Mouse (Mus musculus) layer of hippocampus, adult 18-20 months (tissue): Measurements from ENCODE around the gene Slc22a14. TPM values are rescaled to one million over a fixed set of nuclear protein-coding genes. Genes with fewer than 3 reads are reported as not detected.

Experiments
- DNase-seq, 2 experiments: peaks; one replicate each; pipeline ENCODE4 v3.0.0; 2022; ENCODE audit warnings: low spot score in 2 of 2
- total RNA-seq, 2 experiments: library from RNA; stranded (reverse); gene quantifications; 2 replicates each; pipeline ENCODE4 v1.2.3; 2021

Slc22a14 gene
- total RNA-seq, 2 experiments from 2014 or later, result not detected

DNA sequence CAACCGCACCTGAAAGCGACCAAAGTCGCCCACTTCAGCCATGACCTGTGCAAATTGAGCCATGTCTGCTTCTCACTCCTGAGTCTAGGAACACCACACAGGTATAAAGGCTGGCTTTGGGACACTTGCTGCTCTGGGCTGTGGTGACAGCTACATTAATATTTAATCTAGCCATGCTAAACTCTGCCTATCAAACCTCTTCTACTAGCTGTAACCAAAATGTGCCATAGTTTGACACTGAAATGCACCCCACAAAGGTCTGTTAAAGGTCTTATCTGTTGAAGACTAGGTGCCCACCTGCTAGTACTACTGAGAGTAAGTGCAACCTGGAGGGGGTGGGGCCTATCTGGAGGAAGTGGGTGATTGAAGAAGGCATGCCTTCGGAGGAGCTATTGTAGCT is 156.4 kb downstream of the Slc22a14 start, which contains the start of gene Slc22a13:
Slc22a13 (minus strand) TSS at position 101 of the 400 bp plus-strand sequence.
- no peak for DNase-seq

DNA sequence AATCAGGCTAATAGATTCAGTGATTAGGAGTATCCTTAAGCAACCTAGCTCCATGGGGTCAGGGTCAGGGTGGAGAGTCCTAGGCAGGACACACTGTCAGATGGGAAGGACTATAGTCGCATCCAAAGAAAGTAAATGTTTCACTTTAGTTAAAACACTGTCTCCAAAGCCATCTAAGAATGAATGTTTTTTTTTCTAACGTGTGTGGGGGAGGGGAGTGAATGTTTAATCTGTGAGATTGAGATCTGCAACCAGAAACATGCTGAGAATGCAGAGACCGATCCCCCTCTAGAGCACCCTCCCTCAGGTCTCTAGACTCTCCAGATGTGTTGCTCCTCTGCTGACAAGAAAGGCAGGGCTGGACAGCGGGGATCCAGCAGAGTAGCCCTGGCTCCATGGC is 158.2 kb downstream of the Slc22a14 start:
- no peak for DNase-seq

- DNase-seq, result no peak
Observed at GRCm38 (mm10) chr9:119206666-119207065, 158.7 kb downstream of the Slc22a14 start.

DNA sequence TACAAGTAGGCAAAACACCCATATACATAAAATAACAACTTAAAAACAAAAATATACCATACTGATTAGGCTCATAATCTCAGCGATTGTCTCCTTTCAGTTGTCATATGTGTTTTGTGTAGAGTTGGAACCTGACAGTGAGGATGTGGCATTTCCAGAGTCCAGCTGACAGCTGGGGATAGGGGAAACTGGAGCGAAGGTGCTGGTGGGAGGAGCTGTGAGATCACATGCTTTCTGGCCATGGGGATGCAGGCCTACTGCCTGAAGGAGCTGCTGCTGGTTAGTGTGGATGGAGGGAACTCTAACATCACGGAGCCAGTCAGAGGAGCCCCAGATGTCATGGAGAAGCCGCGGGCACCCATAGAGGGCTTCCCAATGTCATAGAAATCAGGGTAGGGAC is 159.6 kb downstream of the Slc22a14 start:
- no peak for DNase-seq

GRCm38 (mm10) chr9:119203617-119204016 is 161.7 kb downstream of the Slc22a14 start:
- DNase-seq, result no peak

GRCm38 (mm10) chr9:119201653-119202052 is 163.7 kb downstream of the Slc22a14 start:
- DNase-seq, result no peak

DNA sequence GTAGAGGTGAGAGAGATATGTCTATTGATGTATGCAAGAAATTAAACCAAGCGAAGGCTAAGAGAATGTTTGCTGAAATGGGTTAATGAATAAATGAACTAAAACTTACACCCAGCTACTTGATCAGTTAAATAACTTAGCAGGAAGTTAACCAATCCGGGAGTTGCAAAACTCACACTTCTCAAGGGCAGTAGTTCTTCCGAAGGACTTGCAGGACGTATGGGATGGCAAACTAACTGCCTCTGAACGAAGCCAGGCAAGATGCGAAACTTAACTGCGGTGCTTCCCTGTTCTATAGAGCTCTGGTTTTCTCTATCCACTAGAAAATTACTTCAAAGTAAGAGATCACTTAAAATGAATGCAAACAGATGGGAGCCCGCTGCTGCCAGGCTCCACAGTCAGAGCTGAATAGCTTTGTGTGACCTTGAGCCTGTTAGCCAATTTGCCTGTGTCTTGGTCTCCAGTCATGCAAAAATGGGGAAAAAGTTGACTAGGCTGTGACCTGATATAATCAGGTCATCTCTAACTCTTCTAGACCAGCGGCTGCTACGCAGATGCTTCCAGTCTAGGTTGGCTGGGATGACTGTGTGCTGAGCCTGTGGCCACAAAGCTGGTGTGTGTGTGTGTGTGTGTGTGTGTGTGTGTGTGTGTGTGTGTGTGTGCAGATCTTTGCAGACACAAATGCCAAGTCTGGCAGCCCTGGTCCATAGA is 166.0 kb downstream of the Slc22a14 start:
- DNase-seq, result no peak

GRCm38 (mm10) chr9:119192202-119192990 is 173.0 kb downstream of the Slc22a14 start:
- DNase-seq, result peak in 1 of 2 experiments; percentile 5

DNA sequence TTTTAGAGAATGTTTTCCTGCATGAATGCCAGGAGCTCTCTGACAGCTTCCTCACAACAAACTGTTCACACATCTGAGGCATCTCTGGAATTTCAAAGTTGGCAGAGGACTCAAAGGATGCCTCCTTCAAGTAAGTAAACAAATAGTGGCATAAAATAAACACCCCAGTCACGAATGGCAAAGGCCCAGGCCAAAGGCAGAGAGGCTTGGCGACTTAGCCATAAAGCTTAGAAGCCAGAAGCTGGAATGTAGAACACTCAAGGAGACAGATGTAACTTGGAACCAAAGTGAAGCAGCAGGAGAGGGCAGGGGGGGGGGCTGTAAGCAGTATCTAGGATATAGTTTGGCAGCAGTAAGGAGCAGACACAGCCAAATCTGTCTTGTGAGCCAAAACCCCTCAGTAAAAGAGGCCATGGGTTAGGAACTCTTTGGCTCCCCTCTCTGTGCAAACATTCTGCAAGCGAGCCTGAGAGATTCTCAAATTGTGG is 184.1 kb downstream of the Slc22a14 start:
- peak in 1 of 2 experiments; percentile 2 for DNase-seq

- no peak for DNase-seq
Observed at GRCm38 (mm10) chr9:119179292-119179691, 186.1 kb downstream of the Slc22a14 start.

- no peak for DNase-seq
Observed at GRCm38 (mm10) chr9:119167608-119168007, 197.7 kb downstream of the Slc22a14 start.

GRCm38 (mm10) chr9:119165548-119165947 is 199.8 kb downstream of the Slc22a14 start:
- DNase-seq, result no peak

GRCm38 (mm10) chr9:119164743-119165142 is 200.6 kb downstream of the Slc22a14 start:
- no peak for DNase-seq

DNA sequence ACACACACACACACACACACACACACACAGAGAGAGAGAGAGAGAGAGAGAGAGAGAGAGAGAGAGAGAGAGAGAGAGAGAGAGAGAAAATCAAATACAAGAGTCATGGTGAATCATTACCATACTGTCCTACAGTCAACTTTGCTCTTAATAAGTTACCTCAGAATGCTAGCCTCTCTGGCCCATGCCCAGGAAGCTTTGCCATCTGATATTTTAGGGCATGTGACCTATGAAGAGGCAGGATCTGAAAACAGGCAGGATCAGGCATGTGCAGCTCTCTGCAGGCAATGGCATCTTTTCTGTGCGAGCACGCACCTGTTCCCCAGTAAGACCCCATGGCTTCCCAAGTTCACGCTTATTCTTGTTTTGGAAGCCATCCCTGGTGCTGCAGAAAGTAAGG is 204.7 kb downstream of the Slc22a14 start:
- DNase-seq, result no peak

DNA sequence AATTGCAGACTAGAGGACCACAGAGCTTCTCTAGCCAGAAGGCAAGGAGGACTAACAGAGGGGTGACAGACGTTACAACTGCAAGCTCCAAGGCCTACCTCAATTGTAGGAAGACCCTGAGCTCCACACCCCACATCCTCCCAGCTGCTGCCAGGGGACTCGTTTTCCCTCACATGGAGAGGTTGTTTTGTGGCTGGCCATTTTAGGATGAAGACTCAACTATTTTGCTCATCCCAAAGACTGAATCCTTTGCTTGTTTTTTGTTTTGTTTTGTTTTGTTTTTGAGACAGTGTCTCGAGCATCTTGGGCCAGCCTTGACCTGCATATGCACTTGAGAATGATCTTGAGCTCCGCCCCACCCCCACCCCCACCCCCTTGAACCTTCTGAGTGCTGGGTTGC is 206.5 kb downstream of the Slc22a14 start, which contains the start of gene Gm47289:
Gm47289 (plus strand) TSS at position 301 of the 400 bp plus-strand sequence.
- DNase-seq, result no peak

DNA sequence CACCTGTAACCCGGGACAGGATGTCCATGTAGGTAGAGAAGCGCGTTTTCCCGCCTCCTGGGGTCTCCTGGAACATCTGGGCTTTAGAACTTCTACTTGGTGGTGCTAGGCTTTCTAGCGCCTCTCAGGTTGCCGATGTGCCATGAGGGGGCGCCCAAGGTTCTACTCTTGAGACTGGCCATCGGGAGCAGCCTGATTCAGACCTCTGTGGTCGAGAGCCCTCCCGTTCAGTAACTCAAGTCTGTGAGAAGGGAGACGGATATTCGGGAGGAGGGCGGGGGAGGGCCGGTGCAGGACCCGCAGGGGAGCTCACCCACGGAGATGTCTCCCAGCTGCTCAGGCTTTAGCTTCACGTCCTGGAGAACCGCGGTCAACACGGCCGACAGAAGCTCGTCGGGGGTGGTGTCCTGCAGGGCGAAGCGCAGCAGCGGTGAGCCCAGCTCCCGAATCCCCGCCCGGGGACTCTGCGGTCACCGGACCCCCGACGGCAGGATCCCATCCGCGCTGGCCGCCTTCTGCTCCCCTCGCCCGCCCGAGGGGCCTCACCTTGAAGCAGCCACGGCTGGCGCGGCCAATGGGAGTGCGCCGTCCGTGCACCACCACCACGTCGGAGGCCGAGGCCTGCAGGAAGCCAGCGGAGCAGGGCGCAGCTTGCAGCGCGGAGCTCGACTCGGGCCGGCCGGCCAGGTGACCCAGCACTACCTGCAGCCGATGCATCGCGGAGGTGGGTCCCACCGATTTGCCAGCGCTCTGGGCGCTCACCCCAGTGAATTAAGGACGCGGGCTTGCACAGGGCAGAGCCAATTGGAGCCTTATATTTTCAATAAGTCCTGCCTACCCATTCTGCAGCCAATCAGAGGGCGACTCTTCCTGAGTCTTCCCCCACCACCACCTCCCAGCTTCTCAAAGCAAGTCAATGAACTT is 208.8 kb downstream of the Slc22a14 start, which contains the start of gene Acaa1b:
Acaa1b (minus strand) TSS at position 816 of the 924 bp plus-strand sequence.
- DNase-seq, result peak in 1 of 2 experiments; percentile 74

GRCm38 (mm10) chr9:119155826-119156225 is 209.5 kb downstream of the Slc22a14 start:
- no peak for DNase-seq

GRCm38 (mm10) chr9:119155416-119155815 is 209.9 kb downstream of the Slc22a14 start:
- no peak for DNase-seq

DNA sequence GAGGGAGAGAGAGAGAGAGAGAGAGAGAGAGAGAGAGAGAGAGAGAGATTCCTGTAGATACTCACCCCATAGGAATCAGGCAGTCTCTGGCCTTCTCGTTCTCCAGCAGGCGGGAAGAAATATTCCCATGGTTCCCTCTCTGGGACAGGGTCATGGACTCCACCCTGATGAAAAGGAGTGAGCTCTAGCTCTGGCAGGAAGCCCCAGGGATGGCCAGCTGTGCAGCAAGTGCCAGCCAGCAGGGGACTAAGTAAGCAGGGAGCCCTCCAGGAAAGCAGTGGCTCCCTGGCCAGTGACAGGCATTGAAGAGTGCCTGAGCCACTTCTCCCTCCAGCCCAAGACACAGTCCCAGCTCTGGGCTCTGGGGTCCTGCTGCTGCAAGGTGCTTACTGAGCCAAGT is 213.6 kb downstream of the Slc22a14 start:
- no peak for DNase-seq

DNA sequence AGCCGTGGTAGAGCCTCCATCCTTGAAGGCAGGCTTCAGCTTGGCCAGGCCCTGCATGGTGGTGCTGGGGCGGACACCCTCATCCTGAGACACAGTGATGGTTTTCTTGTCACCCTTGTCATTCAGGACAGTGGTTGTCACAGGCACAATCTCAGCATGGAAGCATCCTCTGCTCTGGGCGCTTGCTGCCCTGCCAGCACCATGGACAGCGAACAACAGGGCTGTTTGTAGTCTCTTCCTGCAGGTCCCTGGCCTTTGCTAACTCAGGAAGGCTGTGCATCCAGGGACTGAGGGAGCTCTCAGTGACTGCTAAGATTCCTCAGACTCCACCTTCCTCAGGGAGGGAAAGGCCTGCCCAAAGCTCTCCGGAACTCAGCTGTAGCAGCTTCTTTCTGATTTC is 215.8 kb downstream of the Slc22a14 start:
- DNase-seq, result no peak
